Mouse (Mus musculus) frontal cortex, adult (tissue): ENCODE data around the gene Kazn.
A peak's percentile ranks its signal among the peaks of the same experiment; 100 is the strongest.

Source experiments
- ATAC-seq: cut with Nextera tagmentation; 2 replicates; pipeline ENCODE4 v1.9.2; 2017; ENCODE audit warnings: mild to moderate bottlenecking, moderate library complexity, mixed read lengths; ENCODE audit not compliant: low TSS enrichment

The Kazn gene

GRCm38 (mm10) chr4:142239240-142240126 lies at the start of gene Kazn:
Gene Kazn (minus strand): TSS chr4:142239401.
- peak; percentile 54 for ATAC-seq

- ATAC-seq: no peak
Measured at GRCm38 (mm10) chr4:142285471-142285870, 46.3 kb upstream of the Kazn start.

GRCm38 (mm10) chr4:142283867-142284266 lies 44.7 kb upstream of the Kazn start:
- ATAC-seq: no peak

GRCm38 (mm10) chr4:142278197-142278575 lies 39.0 kb upstream of the Kazn start:
- no peak for ATAC-seq

GRCm38 (mm10) chr4:142277481-142278196 lies 38.4 kb upstream of the Kazn start:
- peak; percentile 23; the same call in 1 of the 2 replicates for ATAC-seq

- no peak for ATAC-seq
Measured at GRCm38 (mm10) chr4:142275242-142275641, 36.0 kb upstream of the Kazn start.

- ATAC-seq: no peak
Measured at GRCm38 (mm10) chr4:142274441-142275234, 35.4 kb upstream of the Kazn start.

GRCm38 (mm10) chr4:142271506-142271905 lies 32.3 kb upstream of the Kazn start:
- ATAC-seq: no peak

- ATAC-seq: no peak
Measured at GRCm38 (mm10) chr4:142267832-142268231, 28.6 kb upstream of the Kazn start.

- peak; percentile 57 for ATAC-seq
Measured at GRCm38 (mm10) chr4:142267348-142267819, 28.2 kb upstream of the Kazn start.

- ATAC-seq: no peak
Measured at GRCm38 (mm10) chr4:142264335-142264734, 25.1 kb upstream of the Kazn start.

GRCm38 (mm10) chr4:142261725-142262124 lies 22.5 kb upstream of the Kazn start:
- ATAC-seq: no peak

GRCm38 (mm10) chr4:142258730-142259129 lies 19.5 kb upstream of the Kazn start:
- no peak for ATAC-seq

- no peak for ATAC-seq
Measured at GRCm38 (mm10) chr4:142254088-142254487, 14.9 kb upstream of the Kazn start.

- peak; percentile 31; the same call in 1 of the 2 replicates for ATAC-seq
Measured at GRCm38 (mm10) chr4:142251471-142252354, 12.5 kb upstream of the Kazn start.

- ATAC-seq: no peak
Measured at GRCm38 (mm10) chr4:142250054-142250453, 10.9 kb upstream of the Kazn start.

GRCm38 (mm10) chr4:142249401-142249800 lies 10.2 kb upstream of the Kazn start:
- peak; percentile 50; the same call in 1 of the 2 replicates for ATAC-seq

GRCm38 (mm10) chr4:142248426-142248825 lies 9.2 kb upstream of the Kazn start:
- peak; percentile 38; the same call in 1 of the 2 replicates for ATAC-seq

GRCm38 (mm10) chr4:142246698-142247097 lies 7.5 kb upstream of the Kazn start:
- ATAC-seq: no peak

GRCm38 (mm10) chr4:142244641-142245040 lies 5.4 kb upstream of the Kazn start:
- ATAC-seq: no peak
